Mouse (Mus musculus) lung, adult 2 months (tissue): Measurements from ENCODE around the gene AW011738. TPM values are rescaled to one million over a fixed set of nuclear protein-coding genes. Genes with fewer than 3 reads are reported as not detected.

Experiments
- DNase-seq: peaks from one replicate; pipeline ENCODE4 v3.0.0; 2022
- H3K4me1 ChIP-seq: fragments of 200-500 bp; 2 replicates; pipeline ENCODE4 v1.6.1; 2011; ENCODE audit warnings: low read length; ENCODE audit not compliant: control insufficient read depth, insufficient read depth
- H3K4me3 ChIP-seq: fragments of 200-500 bp; replicated peaks from 2 replicates; pipeline ENCODE3; 2011; ENCODE audit warnings: low read depth, mild to moderate bottlenecking, control low read depth, low read length; ENCODE audit errors: extremely low read depth
- CTCF ChIP-seq: fragments of 200-500 bp; IDR thresholded peaks from 2 replicates; pipeline ENCODE4 v1.5.1; 2011; ENCODE audit warnings: mild to moderate bottlenecking, low read length, control low read depth; ENCODE audit not compliant: insufficient read depth
- POLR2A ChIP-seq: fragments of 200-500 bp; IDR thresholded peaks from 2 replicates; pipeline ENCODE4 v1.6.1; 2011; ENCODE audit warnings: low read depth, mild to moderate bottlenecking, control low read depth, low read length, borderline replicate concordance; ENCODE audit errors: extremely low read depth
- WGBS: fragments of 180-500 bp; shearing (Covaris S2); methylation state at CpG from one replicate; pipeline ENCODE4 v1.1.7; 2018; 5-methylcytosine and 5-hydroxymethylcytosine counted together
- polyA plus RNA-seq: library from polyadenylated mRNA; depleted of rRNA; stranded (reverse); fragments of >200 nt; gene quantifications from 2 replicates; pipeline ENCODE4 v1.2.3, GENCODE M21; 2012

The AW011738 gene
- polyA plus RNA-seq, 1 experiment = 4.6 TPM

- peak within 1 kb of the TSS; percentile 84 for H3K4me3 ChIP-seq
- TF ChIP-seq CTCF (no peak), POLR2A (peak; percentile 57; the same call in 1 of the 2 replicates)
- 2% methylated on average over 53 of the region's 88 CpGs for WGBS
- peaks cover 4% of the 10 kb centered on the region; the same call in 1 of the 2 replicates for H3K4me1 ChIP-seq
- DNase-seq = peak; percentile 72
Observed at GRCm38 (mm10) chr4:156197131-156197828, 5.8 kb upstream of the AW011738 start, which contains the start of gene Agrn. TSS of gene Agrn (minus strand) at chr4:156197488.

GRCm38 (mm10) chr4:156197829-156198205, 5.3 kb upstream of the AW011738 start:
- DNase-seq = peak; percentile 81
- Histone ChIP-seq H3K4me1 (peaks cover 4% of the 10 kb centered on the region; the same call in 1 of the 2 replicates), H3K4me3 (peak overlapping the region; percentile 84)
- TF ChIP-seq CTCF (no peak), POLR2A (peak; percentile 46; the same call in 1 of the 2 replicates)
- under 1% methylated on average over 26 of the region's 26 CpGs for WGBS

GRCm38 (mm10) chr4:156200623-156201475, 2.3 kb upstream of the AW011738 start, which contains the start of gene Isg15:
TSS of gene Isg15 (minus strand) at chr4:156200818.
- Histone ChIP-seq H3K4me3 (peak within 1 kb of the TSS; percentile 63), H3K4me1 (peaks cover 9% of the 10 kb centered on the region)
- 33% methylated on average over 10 of the region's 10 CpGs for WGBS
- DNase-seq = no peak
- TF ChIP-seq CTCF = no peak
- TF ChIP-seq POLR2A = peak; percentile 50; the same call in 1 of the 2 replicates

GRCm38 (mm10) chr4:156202462-156202893, 626 bp upstream of the AW011738 start:
- TF ChIP-seq POLR2A (no peak), CTCF (no peak)
- WGBS = 39% methylated on average over 12 of the region's 12 CpGs
- no peak for DNase-seq
- Histone ChIP-seq H3K4me1 (peaks cover 7% of the 10 kb centered on the region), H3K4me3 (peak overlapping the region; percentile 52)

GRCm38 (mm10) chr4:156203413-156204131, 468 bp downstream of the AW011738 start:
- Histone ChIP-seq H3K4me3 (peak overlapping the region; percentile 87), H3K4me1 (peaks cover 7% of the 10 kb centered on the region)
- under 1% methylated on average over 49 of the region's 49 CpGs for WGBS
- TF ChIP-seq POLR2A = no peak
- TF ChIP-seq CTCF = no peak
- DNase-seq = no peak

GRCm38 (mm10) chr4:156208872-156209271, 5.8 kb downstream of the AW011738 start:
- no peak overlapping the region for H3K4me3 ChIP-seq
- WGBS = 90% methylated on average over 4 of the region's 4 CpGs
- peaks cover 5% of the 10 kb centered on the region for H3K4me1 ChIP-seq
- TF ChIP-seq CTCF (no peak), POLR2A (no peak)
- no peak for DNase-seq

- WGBS = 60% methylated on average over 13 of the region's 13 CpGs
- TF ChIP-seq CTCF = no peak
- no peak for TF ChIP-seq POLR2A
- Histone ChIP-seq H3K4me1 (peaks cover 2% of the 10 kb centered on the region; the same call in 1 of the 2 replicates), H3K4me3 (no peak overlapping the region)
- no peak for DNase-seq
Observed at GRCm38 (mm10) chr4:156209963-156210635, 7.0 kb downstream of the AW011738 start.

- TF ChIP-seq POLR2A (no peak), CTCF (no peak)
- DNase-seq = no peak
- Histone ChIP-seq H3K4me3 (no peak overlapping the region), H3K4me1 (no peaks in the 10 kb centered on the region)
- WGBS = 86% methylated on average over 13 of the region's 13 CpGs
Observed at GRCm38 (mm10) chr4:156213134-156213533, 10.0 kb downstream of the AW011738 start.
